Mouse (Mus musculus) E14TG2a.4 (cell line): ENCODE measurements around the gene Vmn1r40.

Source experiments
- CTCF ChIP-seq: conservative IDR thresholded peaks from 2 replicates; pipeline ENCODE4 v1.5.1; 2014; ENCODE audit warnings: low read length
- NANOG ChIP-seq: IDR thresholded peaks from 2 replicates; pipeline ENCODE4 v1.6.1; 2014; ENCODE audit warnings: borderline replicate concordance, low read length, mixed read lengths

DNA sequence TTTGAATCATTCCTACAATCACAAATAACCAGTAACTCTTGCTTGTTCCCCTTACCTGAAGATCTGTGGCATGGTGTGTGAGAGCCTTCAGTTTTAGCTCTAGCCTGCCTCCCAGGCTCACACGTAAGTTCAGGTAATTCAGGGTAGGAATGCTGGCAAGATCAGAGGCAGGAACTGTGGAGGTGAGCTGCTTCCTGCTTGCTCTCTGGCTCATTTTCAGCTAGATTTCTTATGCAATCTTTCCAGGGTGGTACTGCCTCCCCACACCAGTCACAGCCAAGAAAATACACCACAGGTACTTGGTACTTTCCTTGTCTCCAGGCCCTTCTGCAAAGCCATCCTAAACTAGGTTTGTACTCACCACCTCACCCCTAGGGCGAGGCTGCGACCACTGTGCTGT is 44.8 kb upstream of the Vmn1r40 start:
- TF ChIP-seq CTCF (no peak), NANOG (no peak)
